Mouse (Mus musculus) liver, embryonic 15.5 days (tissue): ENCODE results near the gene C1d. TPM values are rescaled to one million over a fixed set of nuclear protein-coding genes. Genes with fewer than 3 reads are reported as not detected.

Source experiments
- ATAC-seq: fragments of 200-750 bp; cut with Nextera tagmentation; 2 replicates; pipeline ENCODE4 v1.8.0; 2017; ENCODE audit warnings: moderate number of reproducible peaks, mild to moderate bottlenecking, moderate library complexity; ENCODE audit not compliant: insufficient read depth
- H3K27ac ChIP-seq: fragments of 300-500 bp; sonication (generic); replicated peaks from 2 replicates; pipeline ENCODE4 v1.5.1; 2015; ENCODE audit warnings: mild to moderate bottlenecking, inconsistent platforms
- H3K27me3 ChIP-seq: fragments of 300-500 bp; sonication (generic); 2 replicates; pipeline ENCODE4 v1.6.1; 2015; ENCODE audit warnings: mild to moderate bottlenecking, inconsistent platforms
- H3K36me3 ChIP-seq: fragments of 300-500 bp; sonication (generic); replicated peaks from 2 replicates; pipeline ENCODE4 v1.6.1; 2015; ENCODE audit warnings: moderate library complexity, mild to moderate bottlenecking, inconsistent platforms
- H3K4me1 ChIP-seq: fragments of 300-500 bp; sonication (generic); replicated peaks from 2 replicates; pipeline ENCODE4 v1.6.1; 2015; ENCODE audit warnings: inconsistent platforms
- H3K4me2 ChIP-seq: fragments of 300-500 bp; sonication (generic); 2 replicates; pipeline ENCODE4 v1.6.1; 2015; ENCODE audit warnings: moderate library complexity, mild to moderate bottlenecking, inconsistent platforms
- H3K4me3 ChIP-seq: fragments of 300-500 bp; sonication (generic); replicated peaks from 2 replicates; pipeline ENCODE4 v1.5.1; 2015; ENCODE audit warnings: mild to moderate bottlenecking, inconsistent platforms
- H3K9ac ChIP-seq: fragments of 300-500 bp; sonication (generic); 2 replicates; pipeline ENCODE4 v1.6.1; 2015; ENCODE audit warnings: moderate library complexity, mild to moderate bottlenecking, inconsistent platforms
- H3K9me3 ChIP-seq: fragments of 300-500 bp; sonication (generic); replicated peaks from 2 replicates; pipeline ENCODE4 v1.6.1; 2016; ENCODE audit warnings: inconsistent platforms
- WGBS: fragments of 180-500 bp; shearing (Covaris S2); methylation state at CpG from one replicate; pipeline ENCODE4 v1.1.7; 2015; ENCODE audit warnings: mixed read lengths; ENCODE audit not compliant: insufficient replicate concordance; 5-methylcytosine and 5-hydroxymethylcytosine counted together
- polyA plus RNA-seq: library from polyadenylated mRNA; unstranded; fragments of >200 nt; fragmentation: Nextera tagmentation; extraction: Ambion mirVana; gene quantifications from 2 replicates; pipeline ENCODE4 v1.2.1, GENCODE M21; 2015

Gene C1d
- polyA plus RNA-seq, 1 experiment from 2014 or later, result 38.4 TPM

DNA sequence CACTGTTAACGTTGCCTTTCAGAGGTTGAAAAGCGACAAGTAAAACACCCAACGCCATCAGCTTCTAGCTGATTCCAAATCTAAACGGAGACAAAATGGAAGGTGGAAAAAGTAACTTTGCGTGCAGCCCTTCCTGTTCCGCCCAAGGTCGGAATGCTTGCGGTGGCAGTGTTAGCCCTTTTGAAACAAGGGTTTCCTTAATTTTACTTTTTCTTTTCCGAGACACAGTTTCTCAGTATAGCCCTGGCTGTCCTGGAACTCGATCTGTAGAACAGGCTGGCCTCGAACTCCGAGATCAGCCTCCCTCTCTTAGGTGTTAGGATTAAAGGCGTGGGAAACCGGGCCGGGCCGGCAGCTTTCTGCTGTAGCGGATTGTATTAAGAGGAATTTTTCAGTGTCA, 482 bp downstream of the C1d start:
- ATAC-seq, result peak; percentile 41
- no peaks in the 10 kb centered on the region for H3K36me3 ChIP-seq
- peaks cover 12% of the 10 kb centered on the region for H3K4me1 ChIP-seq
- H3K9me3 ChIP-seq, result no peaks in the 10 kb centered on the region
- peak overlapping the region; percentile 81 for H3K9ac ChIP-seq
- WGBS, result under 1% methylated on average over 17 of the region's 17 CpGs
- H3K27ac ChIP-seq, result peak overlapping the region; percentile 90
- H3K4me3 ChIP-seq, result peak overlapping the region; percentile 85
- peak overlapping the region; percentile 66 for H3K4me2 ChIP-seq
- H3K27me3 ChIP-seq, result no peaks in the 10 kb centered on the region

DNA sequence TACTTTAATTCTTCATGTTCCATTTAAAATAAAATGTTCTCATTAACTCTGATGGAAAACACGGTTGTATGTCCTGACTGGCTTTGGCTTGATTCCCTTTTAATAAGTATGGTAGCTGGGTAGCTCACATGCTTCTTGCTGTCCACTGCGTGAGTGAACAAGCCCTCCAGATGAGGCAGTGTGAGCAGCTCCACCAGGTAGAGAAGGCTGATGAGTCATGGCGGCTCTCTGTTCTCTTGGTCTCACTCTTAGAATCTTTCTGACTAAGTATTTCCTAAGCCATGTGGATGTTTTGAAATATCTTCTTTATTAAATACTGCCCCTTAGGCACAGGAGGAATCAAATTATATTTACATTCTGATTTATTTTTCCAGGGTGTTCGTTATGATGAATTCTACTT, 9.8 kb downstream of the C1d start:
- Histone ChIP-seq H3K4me1 (no peaks in the 10 kb centered on the region), H3K4me3 (no peak overlapping the region), H3K4me2 (no peak overlapping the region), H3K36me3 (peaks cover 13% of the 10 kb centered on the region), H3K27ac (no peak overlapping the region), H3K27me3 (no peaks in the 10 kb centered on the region), H3K9me3 (no peaks in the 10 kb centered on the region), H3K9ac (no peak overlapping the region)
- ATAC-seq, result no peak
- WGBS, result 79% methylated on average over 4 of the region's 4 CpGs

DNA sequence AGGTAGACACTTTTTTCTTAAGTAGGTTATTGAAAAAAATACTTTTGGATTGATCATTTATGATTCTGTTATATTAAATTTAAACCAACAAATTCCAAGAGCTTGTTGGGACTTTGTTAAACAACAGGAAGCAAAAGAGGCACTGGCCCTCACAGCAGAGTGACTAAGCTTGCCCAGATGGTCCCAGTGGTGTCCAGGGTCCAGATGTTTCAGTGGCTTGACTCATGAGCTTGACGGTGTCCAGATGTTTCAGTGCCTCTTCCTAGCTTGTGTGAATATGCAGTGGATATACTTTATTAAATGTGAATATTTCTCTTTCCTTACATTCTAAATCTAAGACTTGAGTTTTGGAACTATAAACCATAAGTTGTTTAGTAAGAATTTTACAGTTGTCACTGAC, 11.4 kb downstream of the C1d start:
- no peak for ATAC-seq
- Histone ChIP-seq H3K4me1 (no peaks in the 10 kb centered on the region), H3K27ac (no peak overlapping the region), H3K4me3 (no peak overlapping the region), H3K9ac (no peak overlapping the region), H3K4me2 (no peak overlapping the region), H3K36me3 (peaks cover 13% of the 10 kb centered on the region), H3K27me3 (no peaks in the 10 kb centered on the region), H3K9me3 (no peaks in the 10 kb centered on the region)
- WGBS, result 76% methylated on average over 1 of the region's 1 CpGs

DNA sequence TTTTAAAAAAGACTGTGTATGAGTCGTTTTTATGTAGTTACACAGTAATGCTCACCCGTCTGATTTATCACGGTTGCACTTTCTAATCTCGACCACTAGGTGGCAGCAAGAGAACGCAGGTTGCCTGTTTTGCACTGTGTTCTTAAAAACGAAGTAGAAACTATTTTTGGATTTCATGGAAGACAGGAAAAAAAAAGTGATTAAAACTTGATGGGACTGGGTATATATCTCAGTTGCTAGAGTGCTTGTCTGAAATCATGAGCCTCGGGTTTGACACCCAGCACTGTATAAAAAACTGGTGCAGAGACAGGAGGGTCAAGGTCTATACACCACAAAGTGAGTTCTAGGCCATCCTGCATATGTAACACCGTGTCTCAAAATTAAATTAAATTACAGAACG, 22.6 kb downstream of the C1d start:
- 11% methylated on average over 9 of the region's 9 CpGs for WGBS
- Histone ChIP-seq H3K9ac (no peak overlapping the region), H3K4me3 (no peak overlapping the region), H3K4me1 (no peaks in the 10 kb centered on the region), H3K4me2 (no peak overlapping the region), H3K9me3 (no peaks in the 10 kb centered on the region), H3K36me3 (no peaks in the 10 kb centered on the region), H3K27ac (no peak overlapping the region), H3K27me3 (no peaks in the 10 kb centered on the region)
- ATAC-seq, result no peak

DNA sequence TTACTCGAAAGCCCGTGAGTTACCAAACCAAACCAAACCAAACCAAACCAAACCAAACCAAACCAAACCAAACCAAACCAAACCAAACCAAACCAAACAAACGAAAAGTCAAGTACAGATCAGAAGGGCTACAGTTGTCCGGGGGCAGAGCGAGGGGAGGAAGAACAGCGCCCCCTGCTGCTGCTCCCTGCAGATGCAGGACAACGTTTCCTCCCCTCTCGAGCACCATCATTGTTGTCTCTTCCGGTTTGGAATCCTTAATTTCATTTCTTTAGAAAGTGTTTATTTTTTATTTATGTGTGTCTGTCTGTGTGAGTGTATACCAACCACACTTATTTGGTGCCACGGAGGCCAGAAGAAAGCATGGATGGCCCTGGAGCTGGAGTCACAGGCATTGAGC, 26.7 kb downstream of the C1d start:
- H3K9me3 ChIP-seq, result no peaks in the 10 kb centered on the region
- H3K27ac ChIP-seq, result no peak overlapping the region
- no peak overlapping the region for H3K4me3 ChIP-seq
- H3K9ac ChIP-seq, result no peak overlapping the region
- H3K27me3 ChIP-seq, result no peaks in the 10 kb centered on the region
- no peak for ATAC-seq
- no peaks in the 10 kb centered on the region for H3K36me3 ChIP-seq
- WGBS, result 42% methylated on average over 10 of the region's 10 CpGs
- H3K4me1 ChIP-seq, result no peaks in the 10 kb centered on the region
- no peak overlapping the region for H3K4me2 ChIP-seq

DNA sequence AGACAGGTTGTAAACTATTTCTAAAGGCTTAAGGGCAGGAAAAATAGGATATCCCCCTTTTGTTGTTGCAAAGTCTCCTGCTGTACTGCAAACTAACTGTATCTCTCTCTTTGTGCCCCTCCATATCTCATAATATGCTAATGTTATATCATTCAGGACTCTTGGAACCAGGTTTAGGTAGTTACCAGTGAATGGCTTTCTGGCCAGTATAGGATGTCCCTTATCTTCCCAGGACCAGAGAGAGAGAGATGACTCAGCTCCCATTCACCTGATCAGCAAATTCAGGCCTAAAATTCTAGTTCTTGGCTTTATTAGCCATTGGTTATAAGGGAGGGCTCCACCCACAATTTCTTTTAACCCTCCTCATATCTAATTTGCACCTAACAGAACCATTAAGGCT, 31.5 kb downstream of the C1d start:
- H3K4me1 ChIP-seq, result no peaks in the 10 kb centered on the region
- no peak overlapping the region for H3K9ac ChIP-seq
- no peaks in the 10 kb centered on the region for H3K27me3 ChIP-seq
- H3K27ac ChIP-seq, result no peak overlapping the region
- H3K9me3 ChIP-seq, result no peaks in the 10 kb centered on the region
- no peak overlapping the region for H3K4me2 ChIP-seq
- no peak overlapping the region for H3K4me3 ChIP-seq
- no peak for ATAC-seq
- H3K36me3 ChIP-seq, result no peaks in the 10 kb centered on the region

DNA sequence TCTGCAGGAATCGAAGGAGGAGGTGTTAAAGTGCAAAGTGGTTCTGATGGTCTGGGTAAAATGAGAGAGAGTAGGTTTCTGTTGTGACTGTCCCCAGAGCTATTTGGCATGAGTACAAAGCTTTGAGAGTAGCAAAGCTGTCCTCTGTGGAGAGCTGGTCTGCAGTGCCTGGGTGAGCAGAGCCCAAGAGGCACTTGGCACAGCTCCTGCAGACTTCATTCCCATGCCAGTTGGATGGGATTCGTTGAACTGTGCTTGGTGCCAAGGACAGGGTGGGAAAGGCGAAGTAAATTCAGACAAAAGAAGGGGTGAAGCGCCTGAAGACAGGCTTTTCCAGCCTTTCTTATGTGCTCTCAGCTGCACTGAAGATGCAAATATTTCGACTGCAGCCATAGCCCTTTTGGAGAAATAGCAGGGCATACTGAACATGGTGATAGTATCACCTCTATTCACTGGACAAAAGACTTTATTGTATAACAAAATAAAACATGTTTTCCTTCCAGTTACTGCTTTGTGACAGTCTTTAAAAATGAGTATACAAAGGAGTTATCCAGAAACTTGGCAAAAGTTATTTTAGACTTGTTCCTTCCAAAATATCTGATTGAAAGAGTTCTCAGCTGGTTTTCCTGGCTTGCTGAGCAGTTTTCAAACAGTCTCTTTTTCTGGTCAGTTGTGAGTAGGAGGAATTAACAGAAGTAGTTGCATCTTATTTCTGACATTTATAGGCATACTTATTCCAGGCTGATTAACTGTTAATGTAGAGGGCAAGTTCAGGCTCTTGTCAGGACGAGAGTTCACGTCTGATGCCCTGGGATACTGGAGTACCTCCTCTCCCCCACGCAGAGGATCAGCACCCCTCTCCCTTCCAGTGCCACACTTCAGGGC, 48.9 kb downstream of the C1d start:
- no peak overlapping the region for H3K4me3 ChIP-seq
- no peak for ATAC-seq
- H3K9ac ChIP-seq, result no peak overlapping the region
- no peaks in the 10 kb centered on the region for H3K27me3 ChIP-seq
- H3K4me2 ChIP-seq, result no peak overlapping the region
- 42% methylated on average over 8 of the region's 8 CpGs for WGBS
- H3K27ac ChIP-seq, result no peak overlapping the region
- no peaks in the 10 kb centered on the region for H3K4me1 ChIP-seq
- H3K36me3 ChIP-seq, result no peaks in the 10 kb centered on the region
- H3K9me3 ChIP-seq, result no peaks in the 10 kb centered on the region

DNA sequence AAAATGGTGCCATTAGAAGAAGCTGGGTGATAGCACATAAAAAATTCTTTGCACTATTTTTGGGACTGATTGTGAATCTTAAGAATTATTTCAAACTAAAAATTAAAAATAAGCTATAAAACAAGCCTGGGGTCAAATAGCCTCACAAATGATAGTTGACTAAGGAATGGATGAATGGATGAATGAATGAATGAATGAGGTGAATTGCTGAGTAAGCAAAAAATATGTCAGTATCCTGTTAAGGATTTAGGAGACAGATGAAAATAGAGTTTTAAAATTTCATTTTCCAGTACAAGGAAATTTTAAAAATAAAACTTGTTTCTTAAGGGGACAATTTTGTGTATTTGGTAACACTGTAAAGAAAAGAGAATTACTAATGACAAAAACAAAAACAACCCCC, 50.1 kb downstream of the C1d start:
- Histone ChIP-seq H3K9me3 (no peaks in the 10 kb centered on the region), H3K27me3 (no peaks in the 10 kb centered on the region)
- no peak for ATAC-seq

More for the DNA sequence above, 50.1 kb downstream of the C1d start:
- Histone ChIP-seq H3K36me3 (no peaks in the 10 kb centered on the region), H3K4me2 (no peak overlapping the region), H3K4me3 (no peak overlapping the region), H3K9ac (no peak overlapping the region), H3K4me1 (no peaks in the 10 kb centered on the region), H3K27ac (no peak overlapping the region)

Other genes starting within 250 kb of the C1d start
- gene Cnrip1, start 206.0 kb upstream of the C1d start, polyA plus RNA-seq, result 2.8 and 2.9 TPM in 2 replicates
- gene Plek, start 205.2 kb upstream of the C1d start, polyA plus RNA-seq, result 16.3 and 18.0 TPM in 2 replicates
- 27.1 and 31.0 TPM in 2 replicates for gene Ppp3r1, start 98.3 kb upstream of the C1d start, polyA plus RNA-seq
- gene Wdr92, start 75.5 kb upstream of the C1d start, polyA plus RNA-seq, result 9.8 and 10.6 TPM in 2 replicates
- gene Pno1, start 46.0 kb upstream of the C1d start, polyA plus RNA-seq, result 29.3 and 34.1 TPM in 2 replicates